Mouse (Mus musculus) embryonic facial prominence, embryonic 15.5 days (tissue): ENCODE data around the gene Tmprss3. TPM values are rescaled to one million over a fixed set of nuclear protein-coding genes. Genes with fewer than 3 reads are reported as not detected.

Experiments
- ATAC-seq: fragments of 200-750 bp; cut with Nextera tagmentation; 2 replicates; pipeline ENCODE4 v1.8.0; 2017; ENCODE audit warnings: low read depth, moderate TSS enrichment; ENCODE audit not compliant: insufficient number of reproducible peaks, low FRiP score, low TSS enrichment
- H3K27ac ChIP-seq: fragments of 300-500 bp; sonication (generic); replicated peaks from 2 replicates; pipeline ENCODE4 v1.5.1; 2015; ENCODE audit warnings: mild to moderate bottlenecking, inconsistent platforms
- H3K27me3 ChIP-seq: fragments of 300-500 bp; sonication (generic); 2 replicates; pipeline ENCODE4 v1.6.1; 2015; ENCODE audit warnings: inconsistent platforms
- H3K36me3 ChIP-seq: fragments of 300-500 bp; sonication (generic); 2 replicates; pipeline ENCODE4 v1.6.1; 2015; ENCODE audit warnings: mild to moderate bottlenecking, inconsistent platforms
- H3K4me1 ChIP-seq: fragments of 300-500 bp; sonication (generic); 2 replicates; pipeline ENCODE4 v1.6.1; 2015; ENCODE audit warnings: inconsistent platforms
- H3K4me2 ChIP-seq: fragments of 300-500 bp; sonication (generic); replicated peaks from 2 replicates; pipeline ENCODE4 v1.6.1; 2015; ENCODE audit warnings: mild to moderate bottlenecking, inconsistent platforms
- H3K4me3 ChIP-seq: fragments of 300-500 bp; sonication (generic); replicated peaks from 2 replicates; pipeline ENCODE4 v1.5.1; 2015; ENCODE audit warnings: mild to moderate bottlenecking, inconsistent platforms
- H3K9ac ChIP-seq: fragments of 300-500 bp; sonication (generic); 2 replicates; pipeline ENCODE4 v1.6.1; 2015; ENCODE audit warnings: inconsistent platforms
- H3K9me3 ChIP-seq: fragments of 300-500 bp; sonication (generic); replicated peaks from 2 replicates; pipeline ENCODE4 v1.6.1; 2016; ENCODE audit warnings: inconsistent platforms
- WGBS: fragments of 180-500 bp; shearing (Covaris S2); methylation state at CpG from one replicate; pipeline ENCODE4 v1.1.7; 2015; 5-methylcytosine and 5-hydroxymethylcytosine counted together
- polyA plus RNA-seq: library from polyadenylated mRNA; unstranded; fragments of >200 nt; fragmentation: Nextera tagmentation; extraction: Ambion mirVana; gene quantifications from 2 replicates; pipeline ENCODE4 v1.2.1, GENCODE M21; 2015

Tmprss3 gene
- polyA plus RNA-seq, 1 experiment from 2014 or later: 0.05 TPM

DNA sequence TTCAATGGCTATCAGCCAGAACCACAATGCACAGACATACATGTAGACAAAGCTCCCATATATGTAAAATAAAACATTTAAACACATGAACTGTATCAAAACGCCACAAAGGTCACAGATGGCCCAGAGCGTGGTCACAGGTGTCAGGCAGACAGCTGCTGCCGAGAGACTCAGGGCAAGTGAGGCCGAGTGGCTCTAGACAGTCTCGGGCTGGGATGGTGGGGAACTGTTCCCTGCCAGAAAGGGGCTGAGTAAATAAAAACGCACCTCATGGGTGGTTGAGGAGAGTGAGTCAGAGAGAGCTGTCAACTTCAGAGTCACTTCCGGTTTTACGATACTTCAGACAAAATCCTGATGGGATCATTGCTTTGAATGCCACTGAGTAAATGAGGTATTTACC, 25.8 kb upstream of the Tmprss3 start:
- 77% methylated on average over 8 of the region's 8 CpGs for WGBS
- H3K27me3 ChIP-seq: no peaks in the 10 kb centered on the region
- no peak overlapping the region for H3K9ac ChIP-seq
- no peak for ATAC-seq
- no peak overlapping the region for H3K4me2 ChIP-seq
- no peaks in the 10 kb centered on the region for H3K9me3 ChIP-seq
- H3K4me3 ChIP-seq: no peak overlapping the region
- no peak overlapping the region for H3K27ac ChIP-seq
- no peaks in the 10 kb centered on the region for H3K36me3 ChIP-seq
- no peaks in the 10 kb centered on the region for H3K4me1 ChIP-seq

DNA sequence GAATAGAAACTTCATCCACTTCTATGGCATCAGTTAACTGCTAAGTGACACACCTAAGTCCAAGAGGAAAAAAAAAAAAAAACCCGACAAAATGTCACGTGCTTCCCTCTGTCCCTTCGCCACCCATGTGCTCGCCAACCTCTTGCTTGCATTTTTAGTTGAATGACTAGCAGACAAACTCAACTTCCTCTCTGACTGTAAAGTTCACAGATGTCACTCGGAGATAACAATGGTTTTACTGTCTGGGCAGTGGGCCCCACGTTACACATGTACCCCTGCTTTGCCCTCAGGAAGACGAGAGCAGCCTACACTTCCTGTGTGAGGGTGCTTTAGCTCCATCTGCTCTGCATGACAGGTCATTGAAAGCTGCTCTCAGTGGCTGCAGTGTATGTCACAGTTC, 25.1 kb upstream of the Tmprss3 start:
- Histone ChIP-seq H3K4me1 (no peaks in the 10 kb centered on the region), H3K4me3 (no peak overlapping the region), H3K4me2 (no peak overlapping the region), H3K9me3 (no peaks in the 10 kb centered on the region), H3K27me3 (no peaks in the 10 kb centered on the region), H3K36me3 (no peaks in the 10 kb centered on the region), H3K9ac (no peak overlapping the region), H3K27ac (no peak overlapping the region)
- 39% methylated on average over 7 of the region's 7 CpGs for WGBS
- no peak for ATAC-seq

DNA sequence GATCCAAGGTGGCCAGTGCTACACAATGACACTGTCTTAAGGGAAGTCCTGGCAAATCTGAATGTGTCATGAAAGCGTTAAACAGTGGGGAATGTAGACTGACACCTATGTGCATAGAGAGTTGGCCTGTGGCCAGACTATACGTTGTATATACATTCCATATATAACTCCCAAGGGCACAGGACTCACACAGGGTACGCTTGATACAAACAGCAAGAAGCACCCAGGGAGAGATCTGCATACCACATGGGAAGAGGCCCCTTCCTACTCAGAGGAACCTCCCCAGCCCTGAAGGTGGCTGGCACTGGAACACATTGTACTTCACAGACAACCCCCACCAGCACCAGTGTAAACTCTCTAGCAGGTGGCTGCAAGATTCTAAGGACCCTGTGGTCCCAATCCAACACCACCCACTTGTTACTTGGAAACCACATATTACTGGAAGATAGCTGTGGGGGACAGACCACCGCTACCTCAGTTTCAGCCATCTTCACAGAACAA, 24.1 kb upstream of the Tmprss3 start:
- WGBS: 38% methylated on average over 4 of the region's 4 CpGs
- ATAC-seq: no peak

DNA sequence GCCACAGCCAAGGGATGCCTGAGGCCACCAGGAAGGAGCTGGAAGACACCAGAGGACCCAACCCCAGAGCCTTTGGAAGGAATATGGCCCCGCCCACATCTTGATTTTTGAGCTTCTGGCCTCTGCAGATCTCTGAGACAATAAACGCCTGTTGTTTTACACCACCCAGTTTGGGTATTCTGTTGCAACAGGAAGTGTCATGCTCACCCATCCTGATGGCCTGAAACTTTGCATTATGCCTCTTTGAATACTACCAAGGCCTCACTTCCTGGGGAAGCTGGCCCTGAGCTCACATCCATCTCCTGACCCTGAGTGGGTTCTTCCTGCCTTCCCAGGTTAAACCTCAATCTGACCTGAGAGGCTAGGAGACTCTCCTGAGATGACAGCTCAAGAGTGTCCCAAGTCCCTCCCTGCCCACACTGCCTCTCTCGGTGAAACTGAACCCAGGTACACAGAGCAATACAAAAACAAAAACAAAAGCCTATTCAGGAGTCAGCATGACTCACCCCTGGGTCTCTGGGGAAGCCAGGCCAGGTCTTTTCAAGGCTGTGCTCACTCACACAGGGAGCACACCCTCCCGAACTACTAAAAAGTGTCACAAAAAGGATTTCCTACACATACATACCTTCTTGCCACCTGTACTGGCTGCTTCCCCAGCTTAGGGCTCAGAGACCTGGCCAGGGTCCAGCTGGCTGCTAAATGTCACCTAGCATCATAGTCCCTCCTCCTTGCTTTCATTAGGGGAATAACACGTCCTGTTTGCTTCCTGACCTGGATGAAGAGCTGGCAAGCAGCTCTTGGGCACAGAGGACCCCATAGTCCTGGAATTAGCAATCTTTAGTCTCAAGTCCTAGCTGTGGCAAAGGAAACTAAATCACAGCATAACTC, 17.5 kb upstream of the Tmprss3 start:
- H3K9me3 ChIP-seq: no peaks in the 10 kb centered on the region
- no peaks in the 10 kb centered on the region for H3K4me1 ChIP-seq
- H3K4me3 ChIP-seq: no peak overlapping the region
- WGBS: 40% methylated on average over 5 of the region's 5 CpGs
- no peaks in the 10 kb centered on the region for H3K27me3 ChIP-seq
- H3K27ac ChIP-seq: no peak overlapping the region
- ATAC-seq: no peak
- H3K36me3 ChIP-seq: no peaks in the 10 kb centered on the region
- no peak overlapping the region for H3K4me2 ChIP-seq
- H3K9ac ChIP-seq: no peak overlapping the region

More for the DNA sequence above, 24.1 kb upstream of the Tmprss3 start:
- Histone ChIP-seq H3K9ac (no peak overlapping the region), H3K4me3 (no peak overlapping the region), H3K27ac (no peak overlapping the region), H3K4me1 (no peaks in the 10 kb centered on the region), H3K9me3 (no peaks in the 10 kb centered on the region), H3K4me2 (no peak overlapping the region), H3K36me3 (no peaks in the 10 kb centered on the region), H3K27me3 (no peaks in the 10 kb centered on the region)

DNA sequence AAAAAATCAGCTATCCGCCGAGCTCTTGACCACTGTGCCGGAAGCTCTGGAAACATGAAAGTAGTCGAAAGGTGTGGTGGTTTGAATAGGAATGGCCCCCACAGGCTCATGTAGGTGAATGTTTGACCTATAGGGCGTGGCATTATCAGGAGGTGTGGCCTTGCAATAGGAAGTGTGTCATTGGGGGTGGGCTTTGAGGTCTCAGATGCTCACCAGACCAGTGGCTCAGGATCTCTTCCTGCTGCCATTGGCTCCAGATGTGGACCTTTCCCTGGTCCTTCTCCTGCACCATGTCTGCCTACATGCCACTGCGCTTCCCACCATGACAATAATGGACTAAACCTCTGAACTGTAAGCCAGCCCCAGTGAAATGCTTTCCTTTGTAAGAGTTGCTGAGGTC, 13.1 kb upstream of the Tmprss3 start:
- Histone ChIP-seq H3K9ac (no peak overlapping the region), H3K4me2 (no peak overlapping the region), H3K4me3 (no peak overlapping the region), H3K9me3 (no peaks in the 10 kb centered on the region), H3K36me3 (no peaks in the 10 kb centered on the region), H3K27ac (no peak overlapping the region), H3K27me3 (no peaks in the 10 kb centered on the region), H3K4me1 (no peaks in the 10 kb centered on the region)
- WGBS: 86% methylated on average over 6 of the region's 6 CpGs
- no peak for ATAC-seq

DNA sequence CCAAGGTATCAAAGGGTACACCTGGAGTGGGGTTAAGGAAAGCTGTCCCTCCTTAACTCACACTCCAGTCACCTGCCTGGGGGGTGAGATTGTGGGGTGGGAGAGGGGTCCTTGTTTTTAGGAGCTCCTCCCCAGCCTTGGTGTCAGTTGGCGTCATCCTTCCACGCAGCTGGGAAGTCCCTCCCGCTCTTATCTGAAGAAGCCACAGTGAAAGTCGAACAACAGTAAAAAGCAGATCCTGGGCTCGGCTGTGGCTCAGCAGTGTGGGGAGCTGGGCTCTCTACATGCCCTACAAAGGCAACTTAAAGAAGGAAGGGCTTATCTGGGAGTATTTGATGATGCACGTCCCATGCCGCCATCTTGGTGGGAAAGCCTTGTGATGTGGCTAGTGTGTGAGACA, 11.5 kb upstream of the Tmprss3 start:
- ATAC-seq: no peak
- Histone ChIP-seq H3K4me2 (no peak overlapping the region), H3K9me3 (no peaks in the 10 kb centered on the region), H3K36me3 (no peaks in the 10 kb centered on the region), H3K4me1 (no peaks in the 10 kb centered on the region), H3K4me3 (no peak overlapping the region), H3K9ac (no peak overlapping the region), H3K27ac (no peak overlapping the region), H3K27me3 (no peaks in the 10 kb centered on the region)
- 86% methylated on average over 7 of the region's 7 CpGs for WGBS

DNA sequence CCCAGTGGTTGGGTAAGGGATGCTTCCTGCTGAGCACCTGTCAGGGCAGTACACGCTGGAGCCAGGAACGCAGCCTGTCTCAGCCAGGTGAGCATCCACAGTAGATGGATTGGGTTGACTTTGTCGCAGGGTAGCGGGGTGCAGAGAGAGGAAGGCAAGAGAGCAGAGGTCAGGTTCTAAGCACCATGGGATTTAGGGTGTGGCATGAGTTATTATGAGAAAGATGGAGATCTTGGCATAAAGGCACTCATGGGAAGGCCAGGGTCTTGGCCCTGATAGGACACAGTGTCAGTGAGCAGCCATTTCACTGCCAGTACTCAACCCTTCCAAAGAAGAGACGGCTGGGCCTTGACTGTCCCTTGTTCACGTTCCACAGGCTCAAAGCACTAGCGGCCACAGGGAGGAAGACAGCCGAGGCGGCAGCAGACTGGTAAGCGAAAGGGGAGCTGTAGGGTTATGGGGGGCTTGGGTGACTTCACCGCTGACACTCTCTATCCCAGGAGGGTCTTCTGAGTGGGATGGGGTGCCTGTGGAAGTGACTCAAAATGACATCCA, 10.7 kb upstream of the Tmprss3 start:
- Histone ChIP-seq H3K27me3 (no peaks in the 10 kb centered on the region), H3K4me2 (no peak overlapping the region), H3K9me3 (no peaks in the 10 kb centered on the region), H3K4me1 (no peaks in the 10 kb centered on the region), H3K4me3 (no peak overlapping the region), H3K36me3 (no peaks in the 10 kb centered on the region), H3K9ac (no peak overlapping the region), H3K27ac (no peak overlapping the region)
- WGBS: 87% methylated on average over 11 of the region's 11 CpGs
- no peak for ATAC-seq

DNA sequence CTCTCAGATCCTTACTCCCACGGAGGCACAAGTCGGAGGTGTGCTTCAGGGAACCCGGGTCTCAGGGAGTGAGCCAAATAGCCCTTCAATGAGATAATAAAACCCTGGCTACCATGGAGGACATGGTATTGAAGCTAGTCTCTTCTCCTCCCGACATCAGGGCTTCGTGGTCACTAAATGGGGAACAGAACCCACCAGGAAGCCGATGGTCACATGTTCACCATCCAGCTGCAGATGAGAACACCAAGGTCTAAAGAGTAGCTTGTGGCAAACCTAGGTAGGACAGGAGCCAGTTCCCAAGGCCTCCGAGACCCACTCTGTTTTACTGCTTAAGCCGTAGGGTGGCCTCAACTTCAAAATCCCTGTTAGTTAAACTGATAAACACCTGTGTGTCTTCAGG, 9.9 kb upstream of the Tmprss3 start:
- WGBS: 91% methylated on average over 8 of the region's 8 CpGs
- Histone ChIP-seq H3K9ac (no peak overlapping the region), H3K27me3 (no peaks in the 10 kb centered on the region), H3K9me3 (no peaks in the 10 kb centered on the region), H3K4me1 (no peaks in the 10 kb centered on the region), H3K36me3 (no peaks in the 10 kb centered on the region), H3K4me2 (no peak overlapping the region), H3K4me3 (no peak overlapping the region), H3K27ac (no peak overlapping the region)
- ATAC-seq: no peak

DNA sequence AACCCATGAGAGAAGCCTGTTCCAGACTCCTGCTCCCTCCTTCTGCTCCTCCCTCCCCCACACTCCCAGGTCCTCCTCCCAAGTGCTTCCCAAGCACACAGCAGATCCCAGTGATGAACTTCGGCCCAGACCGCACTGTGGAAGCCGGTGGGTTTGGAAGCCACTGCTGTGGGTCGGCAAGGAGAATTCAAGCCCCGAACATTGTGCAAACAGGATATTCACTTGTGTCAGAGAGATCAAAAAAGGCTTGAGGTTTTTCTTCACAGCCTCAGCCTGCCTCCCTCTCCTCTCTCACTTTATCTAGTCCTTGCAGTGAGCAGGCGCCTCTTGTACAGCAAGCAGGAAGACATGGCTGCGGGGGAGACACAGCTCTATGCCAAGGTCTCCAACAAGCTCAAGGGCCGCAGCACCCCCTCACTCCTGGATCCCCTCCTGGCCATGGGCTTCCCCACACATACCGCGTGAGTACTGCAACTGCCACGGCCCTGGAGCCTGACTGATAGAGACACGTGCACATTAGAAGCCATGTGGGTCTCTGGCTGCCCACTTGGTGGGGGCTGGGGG, 9.1 kb upstream of the Tmprss3 start, which contains the start of gene Ubash3a:
Gene Ubash3a, plus strand, starts transcription at position 103 of the 564 bp plus-strand sequence.
- WGBS: 70% methylated on average over 12 of the region's 12 CpGs
- Histone ChIP-seq H3K4me2 (no peak within 1 kb of the TSS), H3K9ac (no peak within 1 kb of the TSS), H3K9me3 (no peaks in the 10 kb centered on the region), H3K27ac (no peak within 1 kb of the TSS), H3K36me3 (no peaks in the 10 kb centered on the region), H3K4me3 (no peak within 1 kb of the TSS), H3K27me3 (no peaks in the 10 kb centered on the region), H3K4me1 (no peaks in the 10 kb centered on the region)
- ATAC-seq: no peak

DNA sequence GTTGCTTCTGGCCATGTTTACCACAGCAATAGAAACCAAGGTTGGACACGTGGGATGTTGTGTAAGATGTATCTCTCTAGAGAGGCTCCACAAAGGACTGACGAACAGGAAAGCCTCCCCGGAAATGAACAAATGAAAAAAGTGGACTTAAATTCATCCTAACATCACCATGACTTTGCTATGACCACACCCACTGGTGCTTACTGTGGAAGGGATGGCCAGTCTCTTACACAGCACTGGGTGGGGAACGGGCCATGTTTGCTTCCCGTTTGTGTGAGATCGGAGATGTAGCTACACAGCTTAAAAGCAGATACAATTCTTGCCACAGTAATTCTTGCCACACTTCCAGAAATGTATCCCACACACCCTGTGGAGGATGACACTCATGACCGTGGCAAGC, 2.5 kb downstream of the Tmprss3 start:
- no peaks in the 10 kb centered on the region for H3K36me3 ChIP-seq
- H3K4me1 ChIP-seq: no peaks in the 10 kb centered on the region
- H3K9me3 ChIP-seq: no peaks in the 10 kb centered on the region
- no peaks in the 10 kb centered on the region for H3K27me3 ChIP-seq
- no peak overlapping the region for H3K4me3 ChIP-seq
- ATAC-seq: no peak
- H3K27ac ChIP-seq: no peak overlapping the region
- no peak overlapping the region for H3K4me2 ChIP-seq
- WGBS: 76% methylated on average over 7 of the region's 7 CpGs
- H3K9ac ChIP-seq: no peak overlapping the region

DNA sequence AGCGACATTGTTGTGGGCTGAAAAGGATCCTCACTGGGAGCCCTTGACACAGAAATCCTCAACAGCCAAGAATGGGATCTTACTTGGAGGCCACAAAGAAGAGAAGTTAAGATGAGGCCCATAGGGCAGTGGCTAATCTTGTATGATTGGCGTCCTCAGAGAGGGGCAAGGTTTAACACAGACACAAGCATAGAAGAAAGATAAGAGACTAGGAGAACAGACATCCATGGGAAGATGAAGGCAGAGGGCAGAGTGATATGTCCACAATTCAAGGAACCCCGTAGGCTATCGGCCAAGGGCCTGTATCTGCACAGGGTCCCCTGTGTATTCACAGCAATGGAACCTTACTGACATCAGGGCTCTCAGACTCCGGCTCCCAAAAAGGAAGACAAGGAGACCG, 3.6 kb downstream of the Tmprss3 start:
- Histone ChIP-seq H3K9ac (no peak overlapping the region), H3K4me1 (no peaks in the 10 kb centered on the region), H3K4me3 (no peak overlapping the region), H3K27me3 (no peaks in the 10 kb centered on the region), H3K36me3 (no peaks in the 10 kb centered on the region), H3K9me3 (no peaks in the 10 kb centered on the region), H3K4me2 (no peak overlapping the region), H3K27ac (no peak overlapping the region)
- no peak for ATAC-seq
- 83% methylated on average over 6 of the region's 6 CpGs for WGBS
